Mouse (Mus musculus) embryonic facial prominence, embryonic 15.5 days (tissue): Measurements from ENCODE around the gene Gm13762. TPM values are rescaled to one million over a fixed set of nuclear protein-coding genes. Genes with fewer than 3 reads are reported as not detected.
"Not testable (repeated sequence)": the region's sequence is repeated elsewhere in the genome, so short reads cannot be mapped to it uniquely, and the experiment has no call there.

Experiments used
- ATAC-seq: fragments of 200-750 bp; cut with Nextera tagmentation; 2 replicates; pipeline ENCODE4 v1.8.0; 2017; ENCODE audit warnings: low read depth, moderate TSS enrichment; ENCODE audit not compliant: insufficient number of reproducible peaks, low FRiP score, low TSS enrichment
- H3K27ac ChIP-seq: fragments of 300-500 bp; sonication (generic); replicated peaks from 2 replicates; pipeline ENCODE4 v1.5.1; 2015; ENCODE audit warnings: mild to moderate bottlenecking, inconsistent platforms
- H3K27me3 ChIP-seq: fragments of 300-500 bp; sonication (generic); 2 replicates; pipeline ENCODE4 v1.6.1; 2015; ENCODE audit warnings: inconsistent platforms
- H3K36me3 ChIP-seq: fragments of 300-500 bp; sonication (generic); 2 replicates; pipeline ENCODE4 v1.6.1; 2015; ENCODE audit warnings: mild to moderate bottlenecking, inconsistent platforms
- H3K4me1 ChIP-seq: fragments of 300-500 bp; sonication (generic); 2 replicates; pipeline ENCODE4 v1.6.1; 2015; ENCODE audit warnings: inconsistent platforms
- H3K4me2 ChIP-seq: fragments of 300-500 bp; sonication (generic); replicated peaks from 2 replicates; pipeline ENCODE4 v1.6.1; 2015; ENCODE audit warnings: mild to moderate bottlenecking, inconsistent platforms
- H3K4me3 ChIP-seq: fragments of 300-500 bp; sonication (generic); replicated peaks from 2 replicates; pipeline ENCODE4 v1.5.1; 2015; ENCODE audit warnings: mild to moderate bottlenecking, inconsistent platforms
- H3K9ac ChIP-seq: fragments of 300-500 bp; sonication (generic); 2 replicates; pipeline ENCODE4 v1.6.1; 2015; ENCODE audit warnings: inconsistent platforms
- H3K9me3 ChIP-seq: fragments of 300-500 bp; sonication (generic); replicated peaks from 2 replicates; pipeline ENCODE4 v1.6.1; 2016; ENCODE audit warnings: inconsistent platforms
- WGBS: fragments of 180-500 bp; shearing (Covaris S2); methylation state at CpG from one replicate; pipeline ENCODE4 v1.1.7; 2015; 5-methylcytosine and 5-hydroxymethylcytosine counted together
- polyA plus RNA-seq: library from polyadenylated mRNA; unstranded; fragments of >200 nt; fragmentation: Nextera tagmentation; extraction: Ambion mirVana; gene quantifications from 2 replicates; pipeline ENCODE4 v1.2.1, GENCODE M21; 2015

The Gm13762 gene
- 0.09 TPM in 1 of 2 replicates, not detected in the other for polyA plus RNA-seq

- 73% methylated on average over 1 of the region's 1 CpGs for WGBS
- no peak within 1 kb of the TSS for H3K9ac ChIP-seq
- no peak within 1 kb of the TSS for H3K27ac ChIP-seq
- no peaks in the 10 kb centered on the region for H3K9me3 ChIP-seq
- H3K27me3 ChIP-seq: no peaks in the 10 kb centered on the region
- no peak for ATAC-seq
- no peak within 1 kb of the TSS for H3K4me2 ChIP-seq
- H3K4me1 ChIP-seq: no peaks in the 10 kb centered on the region
- no peaks in the 10 kb centered on the region for H3K36me3 ChIP-seq
- no peak within 1 kb of the TSS for H3K4me3 ChIP-seq
Observed at GRCm38 (mm10) chr2:88980181-88980580, at the start of gene Gm13762. TSS of gene Gm13762 (minus strand) at chr2:88980281.

DNA sequence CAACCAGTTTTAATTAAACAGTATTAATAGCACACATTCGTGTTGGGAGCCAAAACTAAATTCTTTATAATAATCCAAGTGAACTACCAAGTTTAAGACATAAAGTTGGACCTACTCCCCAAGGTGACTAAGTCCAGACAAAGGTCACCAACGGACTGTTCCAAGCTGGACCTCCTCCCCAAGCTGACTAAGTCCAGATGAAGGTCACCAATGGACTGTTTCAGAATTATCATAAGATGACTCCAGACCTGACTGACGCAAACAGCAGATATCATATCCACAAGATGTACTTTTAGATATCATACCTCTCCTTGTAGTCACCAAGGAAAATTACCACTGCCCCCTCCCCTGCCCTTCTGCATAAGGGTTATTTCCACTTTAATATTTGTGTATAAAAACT is 41.4 kb upstream of the Gm13762 start:
- not testable (repeated sequence) for H3K4me2 ChIP-seq, H3K27ac ChIP-seq, H3K9me3 ChIP-seq, H3K4me1 ChIP-seq, H3K9ac ChIP-seq, H3K36me3 ChIP-seq, ATAC-seq, H3K27me3 ChIP-seq, H3K4me3 ChIP-seq
- 67% methylated on average over 3 of the region's 3 CpGs for WGBS

DNA sequence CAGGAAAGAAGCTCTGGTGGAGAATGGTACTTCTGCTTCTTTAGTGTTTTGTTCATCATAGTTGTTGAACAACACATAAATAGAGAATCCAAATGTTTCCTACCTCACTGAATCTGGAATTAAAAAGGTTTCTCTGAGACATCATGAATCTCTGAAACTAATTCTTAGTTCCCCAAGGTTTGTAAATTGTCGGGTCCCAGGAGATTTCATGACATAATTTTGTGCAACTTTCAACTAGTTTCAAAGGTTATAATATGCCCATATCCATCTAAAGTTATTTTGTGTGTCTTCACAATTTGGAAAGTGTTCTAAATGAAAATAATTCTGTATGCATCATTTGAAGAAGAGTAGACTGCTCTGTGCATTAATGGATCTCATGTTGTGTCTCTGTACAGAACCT is 38.2 kb upstream of the Gm13762 start, which contains the start of gene Olfr1216:
Gene Olfr1216, minus strand, starts transcription at position 101 of the 400 bp plus-strand sequence.
- 79% methylated on average over 1 of the region's 1 CpGs for WGBS
- H3K4me1 ChIP-seq: no peaks in the 10 kb centered on the region
- ATAC-seq: no peak
- H3K4me2 ChIP-seq: no peak within 1 kb of the TSS
- H3K27ac ChIP-seq: no peak within 1 kb of the TSS
- H3K9me3 ChIP-seq: no peaks in the 10 kb centered on the region
- H3K36me3 ChIP-seq: no peaks in the 10 kb centered on the region
- H3K9ac ChIP-seq: no peak within 1 kb of the TSS
- H3K4me3 ChIP-seq: no peak within 1 kb of the TSS
- no peaks in the 10 kb centered on the region for H3K27me3 ChIP-seq

GRCm38 (mm10) chr2:89006873-89007272 is 26.8 kb upstream of the Gm13762 start, which contains the start of gene Olfr1215:
TSS of gene Olfr1215 (minus strand) at chr2:89006973.
- H3K27me3 ChIP-seq: no peaks in the 10 kb centered on the region
- H3K4me2 ChIP-seq: no peak within 1 kb of the TSS
- no peaks in the 10 kb centered on the region for H3K36me3 ChIP-seq
- no peak within 1 kb of the TSS for H3K4me3 ChIP-seq
- no peaks in the 10 kb centered on the region for H3K9me3 ChIP-seq
- ATAC-seq: no peak
- no peak within 1 kb of the TSS for H3K27ac ChIP-seq
- H3K9ac ChIP-seq: no peak within 1 kb of the TSS
- WGBS: 63% methylated on average over 2 of the region's 2 CpGs
- H3K4me1 ChIP-seq: no peaks in the 10 kb centered on the region

GRCm38 (mm10) chr2:88992553-88992952 is 12.5 kb upstream of the Gm13762 start, which contains the start of gene Olfr1214:
TSS of gene Olfr1214 (minus strand) at chr2:88992653.
- H3K27ac ChIP-seq: no peak within 1 kb of the TSS
- no peak for ATAC-seq
- H3K9me3 ChIP-seq: no peaks in the 10 kb centered on the region
- no peaks in the 10 kb centered on the region for H3K4me1 ChIP-seq
- H3K4me2 ChIP-seq: no peak within 1 kb of the TSS
- 77% methylated on average over 1 of the region's 1 CpGs for WGBS
- H3K36me3 ChIP-seq: no peaks in the 10 kb centered on the region
- H3K27me3 ChIP-seq: no peaks in the 10 kb centered on the region
- no peak within 1 kb of the TSS for H3K9ac ChIP-seq
- no peak within 1 kb of the TSS for H3K4me3 ChIP-seq

- Histone ChIP-seq H3K4me1 (no peaks in the 10 kb centered on the region), H3K9ac (no peak within 1 kb of the TSS), H3K27me3 (no peaks in the 10 kb centered on the region), H3K27ac (no peak within 1 kb of the TSS), H3K9me3 (no peaks in the 10 kb centered on the region), H3K4me2 (no peak within 1 kb of the TSS), H3K36me3 (no peaks in the 10 kb centered on the region), H3K4me3 (no peak within 1 kb of the TSS)
- ATAC-seq: no peak
Observed at GRCm38 (mm10) chr2:88953669-88954068, 26.4 kb downstream of the Gm13762 start, which contains the start of gene Olfr1212. TSS of gene Olfr1212 (plus strand) at chr2:88953969.

DNA sequence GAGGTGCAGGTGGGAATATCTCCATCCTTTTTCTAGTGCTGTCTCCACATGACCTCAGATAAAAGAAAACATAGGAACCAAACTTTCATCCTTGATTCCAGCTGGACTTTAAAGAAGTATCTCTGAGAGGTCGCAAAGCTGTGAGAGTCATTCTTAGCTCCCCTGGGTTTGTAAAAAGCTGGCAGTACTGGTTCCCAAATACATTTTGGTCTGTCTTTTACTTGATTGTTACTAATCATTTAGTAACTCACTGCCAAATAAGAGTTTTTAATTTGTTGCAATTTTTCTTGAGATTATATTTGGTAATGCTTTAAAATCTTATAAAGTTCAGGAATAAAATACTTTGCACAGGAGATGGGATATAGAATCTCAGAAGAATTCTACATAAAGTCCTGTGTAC is 42.1 kb downstream of the Gm13762 start, which contains the start of gene Olfr1211:
Gene Olfr1211, minus strand, starts transcription at position 101 of the 400 bp plus-strand sequence.
- WGBS: 90% methylated on average over 1 of the region's 1 CpGs
- H3K36me3 ChIP-seq: no peaks in the 10 kb centered on the region
- no peak within 1 kb of the TSS for H3K4me2 ChIP-seq
- H3K4me3 ChIP-seq: no peak within 1 kb of the TSS
- no peak for ATAC-seq
- H3K27me3 ChIP-seq: no peaks in the 10 kb centered on the region
- H3K9me3 ChIP-seq: no peaks in the 10 kb centered on the region
- H3K27ac ChIP-seq: no peak within 1 kb of the TSS
- no peak within 1 kb of the TSS for H3K9ac ChIP-seq
- H3K4me1 ChIP-seq: no peaks in the 10 kb centered on the region

Other genes starting within 250 kb of the Gm13762 start
- not detected in 2 replicates for gene Olfr1197, start 247.9 kb downstream of the Gm13762 start, polyA plus RNA-seq
- gene Olfr1198, start 228.9 kb downstream of the Gm13762 start, polyA plus RNA-seq: 0.18 TPM in 1 of 2 replicates, not detected in the other
- not detected in 2 replicates for gene Olfr1199, start 219.8 kb downstream of the Gm13762 start, polyA plus RNA-seq
- not detected in 2 replicates for gene Olfr1200, start 209.8 kb downstream of the Gm13762 start, polyA plus RNA-seq
- not detected in 2 replicates for gene Olfr1201, start 187.2 kb downstream of the Gm13762 start, polyA plus RNA-seq
- not detected in 2 replicates for gene Olfr1202, start 165.8 kb downstream of the Gm13762 start, polyA plus RNA-seq
- not detected in 2 replicates for gene Olfr1205, start 150.5 kb downstream of the Gm13762 start, polyA plus RNA-seq
- gene Olfr1204, start 131.0 kb downstream of the Gm13762 start, polyA plus RNA-seq: not detected in 2 replicates
- gene Olfr1206, start 117.0 kb downstream of the Gm13762 start, polyA plus RNA-seq: not detected in 2 replicates
- 0.11 TPM in 1 of 2 replicates, not detected in the other for gene Olfr1208, start 78.0 kb downstream of the Gm13762 start, polyA plus RNA-seq
- gene Olfr1209, start 65.1 kb downstream of the Gm13762 start, polyA plus RNA-seq: not detected in 2 replicates
- gene Olfr1211, start 42.2 kb downstream of the Gm13762 start, polyA plus RNA-seq: not detected in 2 replicates
- not detected in 2 replicates for gene Olfr1212, start 26.3 kb downstream of the Gm13762 start, polyA plus RNA-seq
- not detected in 2 replicates for gene Olfr1214, start 12.4 kb upstream of the Gm13762 start, polyA plus RNA-seq
- not detected in 2 replicates for gene Olfr1215, start 26.7 kb upstream of the Gm13762 start, polyA plus RNA-seq
- gene Olfr1216, start 38.1 kb upstream of the Gm13762 start, polyA plus RNA-seq: not detected in 2 replicates
- gene Olfr1217, start 51.8 kb upstream of the Gm13762 start, polyA plus RNA-seq: 0.04 TPM in 1 of 2 replicates, not detected in the other
- not detected in 2 replicates for gene Olfr1218, start 80.9 kb upstream of the Gm13762 start, polyA plus RNA-seq
- gene Olfr1219, start 103.2 kb upstream of the Gm13762 start, polyA plus RNA-seq: not detected in 2 replicates
- not detected in 2 replicates for gene Olfr1220, start 126.6 kb upstream of the Gm13762 start, polyA plus RNA-seq
- 0.24 TPM in 1 of 2 replicates, not detected in the other for gene Olfr1221, start 137.0 kb upstream of the Gm13762 start, polyA plus RNA-seq
- 0.05 TPM in 1 of 2 replicates, not detected in the other for gene Olfr1222, start 152.8 kb upstream of the Gm13762 start, polyA plus RNA-seq
- not detected in 2 replicates for gene Olfr1223, start 171.3 kb upstream of the Gm13762 start, polyA plus RNA-seq
- gene Olfr1224-ps1, start 183.8 kb upstream of the Gm13762 start, polyA plus RNA-seq: not detected in 2 replicates
- not detected in 2 replicates for gene Olfr1225, start 194.4 kb upstream of the Gm13762 start, polyA plus RNA-seq
- gene Olfr1226, start 219.8 kb upstream of the Gm13762 start, polyA plus RNA-seq: not detected in 2 replicates